Mouse (Mus musculus): ENCODE measurements around the gene Cnst. TPM values are rescaled to one million over a fixed set of nuclear protein-coding genes. Genes with fewer than 3 reads are reported as not detected.
A peak's percentile ranks its signal among the peaks of the same experiment; 100 is the strongest.

The Cnst gene
- total RNA-seq, 2 experiments from 2014 or later, result 19.9 to 26.2 TPM

DNA sequence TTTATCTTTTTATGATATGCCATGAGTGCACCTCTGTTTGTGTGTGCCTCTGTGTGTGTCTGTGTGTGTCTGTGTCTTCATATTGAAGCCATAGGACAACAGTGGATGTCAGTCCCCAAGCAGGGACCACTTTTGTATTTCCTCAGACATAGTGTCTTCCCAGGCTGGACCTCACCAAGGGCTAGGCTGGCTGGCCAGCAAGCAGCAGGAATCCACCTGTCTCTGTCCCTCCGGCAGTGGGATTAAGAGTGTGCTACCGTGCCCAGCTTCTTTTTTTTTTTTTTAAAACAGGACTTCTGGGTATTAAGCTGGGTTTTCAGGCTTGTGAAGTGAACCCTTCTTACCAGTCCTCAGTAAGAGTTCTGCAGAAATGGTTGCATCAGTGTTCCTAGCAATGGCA lies 46.0 kb downstream of the Cnst start:
- DNase-seq, result no peak

DNA sequence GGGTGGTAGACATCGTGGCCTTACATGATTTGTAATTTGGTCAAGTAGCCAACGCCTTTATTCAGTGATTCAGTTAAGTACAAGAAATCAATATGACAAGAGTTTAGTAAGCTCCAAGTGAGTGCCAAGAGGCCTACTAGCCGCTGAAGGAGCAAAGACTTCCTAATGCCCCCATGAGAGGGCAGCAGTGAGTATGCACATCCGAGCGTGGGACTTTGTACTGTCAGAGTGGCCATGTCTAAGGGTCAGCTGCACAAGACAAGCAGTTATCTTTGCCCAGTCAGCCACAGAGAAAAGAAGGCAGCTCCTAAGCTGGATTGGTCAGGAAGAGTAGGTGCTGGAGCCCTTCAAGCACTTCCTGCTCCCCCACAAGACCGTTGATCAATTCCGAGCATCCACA lies 46.8 kb downstream of the Cnst start:
- DNase-seq, result no peak

DNA sequence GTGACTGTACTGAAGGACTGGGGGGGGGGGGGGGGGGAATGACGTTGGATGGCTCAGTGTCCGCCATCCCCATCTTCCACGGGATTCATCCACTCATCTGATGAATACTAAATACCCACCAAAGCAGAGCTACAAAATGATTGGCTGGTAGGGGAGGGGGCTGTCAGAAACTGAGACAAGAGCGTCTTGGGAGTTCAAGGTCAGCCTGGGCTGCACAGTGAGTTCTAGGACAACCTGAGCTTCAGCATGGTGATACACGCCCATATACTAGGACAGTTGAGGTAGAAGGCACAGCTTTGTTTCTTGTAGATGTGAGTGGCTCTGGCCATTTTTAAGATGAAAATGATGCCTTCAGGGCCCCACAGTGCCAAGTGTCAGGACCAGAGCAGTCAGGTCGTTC lies 52.2 kb downstream of the Cnst start:
- DNase-seq, result no peak

DNA sequence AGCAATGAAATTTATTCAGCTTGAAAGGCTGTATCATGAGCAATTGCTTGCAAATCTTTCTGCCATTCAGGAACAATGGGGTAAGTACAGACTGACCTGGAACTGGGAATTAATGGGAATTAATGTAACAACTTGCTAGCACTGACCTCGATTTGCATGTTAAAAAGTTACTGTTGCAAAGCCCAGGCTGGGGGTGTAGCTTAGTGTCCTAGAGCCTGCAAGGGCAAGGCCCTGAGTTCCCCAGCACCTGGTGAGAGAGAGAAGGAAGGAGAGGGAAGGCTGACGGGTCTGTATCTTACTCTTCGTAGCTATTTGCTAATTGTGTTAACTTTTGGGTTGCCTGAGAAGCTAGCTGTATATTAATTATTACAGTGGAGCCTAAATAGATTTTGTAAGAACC lies 58.4 kb downstream of the Cnst start:
- no peak for DNase-seq

DNA sequence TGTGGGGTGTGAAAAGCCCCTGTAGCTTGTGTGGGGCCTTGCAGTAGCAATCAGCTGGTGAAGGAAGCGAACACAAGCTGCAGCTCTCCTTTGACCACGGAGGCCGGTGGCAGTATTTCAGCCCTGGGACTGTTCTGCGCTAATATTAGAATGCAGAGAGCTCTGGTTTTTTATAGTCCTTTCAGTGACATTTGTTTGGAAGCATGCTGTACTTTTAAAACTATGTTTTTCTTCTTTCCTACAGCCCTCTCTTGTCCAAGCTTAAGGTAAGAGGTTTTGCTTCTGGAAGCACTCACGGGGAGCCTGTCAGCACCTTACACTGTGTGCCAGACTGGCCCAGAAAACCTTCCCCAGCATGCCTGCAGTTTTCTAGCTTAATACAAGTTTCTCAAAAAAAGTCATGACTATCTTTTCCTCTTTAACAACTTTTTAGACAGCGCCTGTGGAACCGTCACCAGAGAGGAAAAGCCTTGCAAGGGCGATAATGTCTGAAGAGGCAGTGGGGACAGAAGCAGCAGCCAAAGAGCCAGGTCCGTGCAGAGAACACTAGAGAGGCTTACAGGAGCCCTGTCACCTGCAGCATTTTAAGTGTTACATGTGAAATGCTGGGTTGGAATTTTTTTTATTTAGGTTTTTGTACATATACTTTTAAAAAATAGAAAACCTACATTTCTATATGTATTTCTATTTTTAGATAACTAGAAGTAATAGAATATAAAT lies 60.0 kb downstream of the Cnst start:
- DNase-seq, result peak; percentile 20

DNA sequence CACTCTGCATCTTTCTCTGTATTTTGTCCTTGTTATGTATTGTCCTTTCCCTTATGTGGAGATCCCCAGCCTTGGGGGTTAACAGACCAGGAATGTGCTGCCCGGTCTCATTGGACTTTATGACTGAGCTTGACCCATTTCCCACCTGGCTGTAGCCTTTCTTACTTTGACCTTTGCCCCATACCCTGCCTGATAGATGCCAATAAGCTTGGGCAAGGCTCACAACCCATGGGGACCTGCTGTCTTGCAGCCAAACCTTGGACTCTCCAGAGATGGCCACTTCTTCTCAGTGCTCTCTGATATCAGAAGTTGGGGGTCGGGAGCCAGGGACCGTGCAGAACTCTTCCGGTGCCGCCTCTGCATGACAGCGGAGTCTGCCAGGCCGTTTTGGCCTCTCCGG lies 62.4 kb downstream of the Cnst start:
- DNase-seq, result no peak

DNA sequence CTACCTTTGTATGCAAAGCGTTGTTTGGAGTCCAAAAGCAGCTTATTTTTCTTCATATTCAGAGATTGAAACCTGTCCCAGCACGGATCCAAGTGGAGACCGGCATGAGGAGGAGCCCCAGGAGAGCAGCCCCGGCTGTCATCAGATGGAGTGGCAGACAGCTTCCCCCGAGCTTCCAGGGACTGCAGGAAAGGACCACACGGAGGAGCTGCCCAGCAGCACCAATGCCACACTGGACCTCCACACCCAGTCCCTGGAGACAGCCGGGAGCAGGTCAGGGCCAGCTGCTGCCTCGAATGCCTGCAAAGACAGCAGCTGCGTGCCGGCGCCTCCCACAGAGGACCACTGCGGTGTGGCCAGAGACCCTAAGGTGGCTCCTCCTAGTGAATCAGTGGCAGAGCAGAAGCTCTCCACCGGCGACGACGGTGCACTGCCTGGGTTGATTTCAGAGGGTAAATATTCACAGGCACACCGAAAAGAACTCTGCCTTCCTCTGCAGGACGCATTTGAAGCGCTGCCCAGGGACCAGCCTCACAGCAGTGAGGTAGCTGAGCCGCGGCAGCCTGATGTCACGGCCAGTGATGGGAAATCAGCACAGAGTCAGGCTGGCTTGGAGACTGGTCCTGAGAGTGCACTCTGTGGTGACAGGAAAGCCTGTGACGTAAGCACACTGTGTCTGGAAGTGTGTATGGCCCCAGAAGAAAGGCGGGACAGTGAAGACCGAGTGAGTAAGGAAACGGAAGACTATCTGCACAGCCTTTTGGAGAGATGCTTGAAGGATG lies 63.7 kb downstream of the Cnst start:
- DNase-seq, result peak; percentile 16

DNA sequence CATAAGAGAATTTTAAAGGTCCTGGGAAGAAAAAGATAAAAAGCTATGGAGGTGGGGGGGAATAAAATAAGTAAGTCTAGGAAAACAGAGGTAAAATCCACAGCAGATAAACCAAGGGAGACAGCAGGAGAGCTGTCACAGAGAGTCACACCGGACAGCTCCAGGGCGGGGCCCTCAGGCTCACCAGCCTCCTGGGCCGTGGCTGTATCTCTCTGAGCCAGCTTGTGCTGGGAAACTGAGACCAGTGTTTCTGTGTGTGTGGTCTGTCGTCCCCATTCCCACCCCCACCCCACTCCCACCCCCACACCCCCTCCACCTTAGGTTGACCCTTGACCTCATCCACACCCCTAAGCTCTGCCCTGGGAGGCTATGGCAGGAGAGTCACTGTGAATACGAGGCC lies 65.0 kb downstream of the Cnst start:
- DNase-seq, result no peak

DNA sequence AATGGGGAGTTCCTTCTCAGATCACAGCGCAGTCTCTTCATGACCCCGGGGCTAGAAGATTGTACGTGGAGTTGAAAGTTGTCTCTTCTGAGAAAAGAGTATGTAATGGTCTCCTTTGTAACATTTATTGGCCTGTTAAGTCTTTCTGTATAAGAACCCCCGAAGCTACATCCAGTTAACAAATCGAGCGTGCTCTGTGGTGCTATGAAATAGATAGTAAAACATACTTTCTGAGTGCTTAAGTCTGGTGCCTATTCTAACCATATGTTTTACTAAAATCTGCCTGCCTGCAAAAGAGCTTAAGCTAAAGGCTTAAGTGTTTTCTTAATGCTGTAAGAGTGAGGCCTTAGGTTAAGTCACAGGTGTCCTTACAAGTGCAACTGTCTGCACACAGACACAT lies 66.2 kb downstream of the Cnst start:
- no peak for DNase-seq

DNA sequence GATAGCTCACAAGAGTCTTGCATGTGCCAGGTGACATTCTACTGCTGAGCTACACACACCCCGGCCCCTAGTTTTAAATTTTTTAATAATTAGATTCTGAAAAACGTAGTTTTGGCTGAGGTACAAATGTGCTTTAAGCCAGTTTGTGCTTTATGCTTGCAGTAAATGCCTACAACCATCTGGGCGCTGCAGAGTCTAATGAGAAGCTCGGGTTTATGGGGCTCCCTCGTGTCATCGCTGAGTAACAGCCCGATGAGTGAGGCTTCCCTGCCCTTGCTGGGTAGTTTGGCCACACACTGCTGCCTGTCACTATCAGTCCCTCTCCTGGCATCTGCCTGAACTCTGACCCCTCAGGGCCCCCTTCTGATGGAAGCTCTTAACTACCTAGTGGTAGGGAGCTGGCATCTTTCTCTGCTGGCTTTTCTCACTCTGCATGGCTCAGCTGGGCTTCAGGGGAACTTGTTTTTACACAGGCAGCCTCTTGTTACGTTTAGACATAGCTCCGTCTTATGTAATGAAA lies 66.9 kb downstream of the Cnst start:
- no peak for DNase-seq

DNA sequence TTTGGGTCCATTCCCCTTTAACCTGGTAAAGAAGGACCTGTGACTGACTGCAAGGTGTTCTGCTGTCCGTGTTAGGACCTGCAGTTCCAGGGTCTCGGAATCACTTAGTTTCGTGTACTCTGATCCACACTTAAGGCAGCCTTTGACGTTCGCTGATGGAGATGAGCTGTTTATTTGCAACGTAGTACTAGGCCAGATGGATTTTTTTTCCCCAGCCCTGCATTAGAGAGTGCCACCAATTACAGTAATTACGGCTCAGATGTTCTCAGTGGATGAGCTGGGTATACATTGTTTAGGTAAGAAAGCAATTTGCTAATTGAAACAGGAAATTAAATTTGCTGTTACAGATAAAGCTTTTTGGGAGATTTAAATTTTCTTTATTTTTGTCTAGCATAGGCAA lies 71.3 kb downstream of the Cnst start:
- no peak for DNase-seq

DNA sequence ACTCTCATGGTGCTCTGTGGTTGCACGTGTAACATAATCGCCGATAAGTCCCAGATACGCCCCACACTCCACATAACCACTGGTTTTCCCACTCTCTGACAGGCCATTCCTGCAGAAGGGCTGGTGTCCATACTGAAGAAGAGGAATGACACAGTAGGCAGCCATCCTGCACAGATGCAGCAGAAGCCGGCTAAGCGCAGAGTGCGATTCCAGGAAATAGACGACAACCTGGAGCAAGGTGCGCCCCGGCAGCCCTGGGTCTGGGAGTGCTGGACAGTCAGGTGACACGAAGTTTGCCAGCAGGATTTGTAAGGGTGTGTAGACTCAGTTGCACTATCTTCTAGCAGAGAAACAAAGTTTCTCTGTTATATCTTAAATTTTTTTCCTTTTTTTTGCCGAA lies 76.5 kb downstream of the Cnst start:
- DNase-seq, result no peak

DNA sequence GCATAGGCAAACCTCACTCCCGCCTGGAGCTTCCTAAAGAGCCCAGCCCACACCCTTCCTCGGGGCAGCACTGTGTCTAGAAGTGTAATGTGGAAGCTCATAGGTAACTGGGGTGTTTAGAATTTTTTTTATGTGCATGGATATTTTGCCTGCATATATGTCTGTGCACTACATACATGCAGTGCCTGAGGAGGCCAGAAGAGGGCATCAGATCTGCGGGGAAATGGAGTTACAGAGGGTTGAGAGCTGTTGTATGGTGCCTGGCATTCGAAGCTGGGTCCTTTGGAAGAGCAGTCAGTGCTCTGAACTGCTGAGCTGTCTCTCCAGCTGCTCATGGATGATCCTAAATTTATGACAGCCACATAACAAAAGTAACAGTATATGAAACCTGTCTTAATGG lies 77.5 kb downstream of the Cnst start:
- DNase-seq, result no peak

DNA sequence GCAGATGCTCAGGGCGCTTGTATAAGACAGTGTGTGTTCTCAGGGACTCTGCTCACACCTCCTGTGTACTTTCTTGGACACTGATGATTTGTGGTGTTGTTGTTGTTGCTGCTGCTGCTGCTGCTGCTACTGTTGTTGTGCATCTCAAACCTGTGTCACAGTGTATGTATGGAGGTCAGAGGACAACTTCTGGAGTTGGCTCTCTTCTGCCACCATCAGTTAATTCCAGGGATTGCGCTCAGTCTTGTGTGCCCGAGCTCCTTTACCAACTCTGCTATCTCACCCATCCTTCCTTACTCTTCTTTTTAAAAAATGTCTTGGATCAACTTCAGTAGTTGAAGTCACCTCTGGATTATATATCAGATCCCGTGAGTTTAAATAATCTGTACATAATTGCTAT lies 78.2 kb downstream of the Cnst start:
- no peak for DNase-seq

DNA sequence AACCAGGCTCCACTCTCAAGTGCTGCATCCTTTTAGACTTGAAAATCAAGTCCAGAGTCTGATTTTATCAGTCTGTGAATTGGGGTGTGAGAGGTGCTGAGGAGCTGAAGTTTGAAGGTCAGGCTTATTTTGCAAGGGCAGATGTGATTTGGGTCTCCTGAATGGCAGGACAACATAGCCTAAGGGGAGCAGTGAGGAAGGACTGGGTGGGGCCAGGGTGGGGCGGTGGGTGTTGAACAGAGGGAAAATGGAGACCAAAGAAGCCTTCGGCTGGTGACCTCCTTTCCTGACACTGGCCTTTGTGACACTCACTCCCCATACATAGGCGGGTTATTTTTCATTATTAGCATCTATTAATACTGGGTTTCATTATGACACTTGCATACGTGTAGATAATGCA lies 81.7 kb downstream of the Cnst start:
- DNase-seq, result no peak

DNA sequence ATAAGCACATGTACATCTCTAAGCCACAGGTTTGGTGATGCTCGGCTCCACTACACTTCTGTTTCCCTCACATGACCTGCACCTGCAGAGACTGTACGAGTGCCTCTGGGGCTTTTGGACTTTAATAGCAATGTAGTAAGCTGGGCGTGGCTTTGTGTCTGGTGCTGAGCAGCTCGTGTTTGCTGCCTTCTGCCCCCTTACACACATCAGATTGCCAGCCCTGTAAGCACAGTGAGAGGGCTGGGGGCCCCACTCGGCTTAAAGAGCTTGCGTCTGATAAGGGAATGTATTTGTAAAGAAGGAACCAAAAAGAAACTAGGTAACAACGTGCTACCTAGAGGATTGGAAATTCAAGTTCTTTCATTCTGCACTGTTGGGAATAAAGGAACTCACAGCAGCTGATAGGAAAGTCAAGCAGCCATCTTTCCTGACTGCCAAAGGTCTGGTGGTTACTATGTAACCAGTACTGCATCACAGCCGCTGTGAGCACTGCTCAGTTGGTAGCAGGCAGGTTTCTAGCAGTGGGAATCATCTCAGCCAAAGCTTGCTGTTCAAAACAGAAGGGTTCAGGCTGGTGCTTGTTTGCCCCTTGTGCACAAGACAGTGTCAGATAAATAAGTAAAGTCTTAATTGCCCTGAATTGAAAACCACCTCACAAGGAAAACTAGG lies 82.4 kb downstream of the Cnst start:
- DNase-seq, result no peak

DNA sequence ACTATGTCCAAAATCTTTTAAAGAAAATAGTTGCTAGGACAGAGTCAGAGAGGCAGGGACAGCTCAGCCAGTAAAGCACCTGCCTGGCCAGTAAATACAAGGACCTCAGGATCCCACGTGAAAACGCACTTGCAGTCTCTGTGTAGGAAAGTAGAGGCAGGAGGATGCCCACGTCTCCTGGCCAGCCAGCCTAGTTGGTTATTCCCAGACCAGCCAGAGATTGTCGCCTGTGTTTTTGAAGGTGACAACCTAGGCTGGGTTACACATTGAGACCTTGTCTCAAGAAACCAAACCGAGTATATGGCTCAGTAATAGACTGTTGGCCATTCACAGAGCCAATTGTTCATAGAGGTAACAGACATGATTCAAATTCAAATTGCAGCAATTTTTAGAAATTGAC lies 83.1 kb downstream of the Cnst start:
- DNase-seq, result no peak

DNA sequence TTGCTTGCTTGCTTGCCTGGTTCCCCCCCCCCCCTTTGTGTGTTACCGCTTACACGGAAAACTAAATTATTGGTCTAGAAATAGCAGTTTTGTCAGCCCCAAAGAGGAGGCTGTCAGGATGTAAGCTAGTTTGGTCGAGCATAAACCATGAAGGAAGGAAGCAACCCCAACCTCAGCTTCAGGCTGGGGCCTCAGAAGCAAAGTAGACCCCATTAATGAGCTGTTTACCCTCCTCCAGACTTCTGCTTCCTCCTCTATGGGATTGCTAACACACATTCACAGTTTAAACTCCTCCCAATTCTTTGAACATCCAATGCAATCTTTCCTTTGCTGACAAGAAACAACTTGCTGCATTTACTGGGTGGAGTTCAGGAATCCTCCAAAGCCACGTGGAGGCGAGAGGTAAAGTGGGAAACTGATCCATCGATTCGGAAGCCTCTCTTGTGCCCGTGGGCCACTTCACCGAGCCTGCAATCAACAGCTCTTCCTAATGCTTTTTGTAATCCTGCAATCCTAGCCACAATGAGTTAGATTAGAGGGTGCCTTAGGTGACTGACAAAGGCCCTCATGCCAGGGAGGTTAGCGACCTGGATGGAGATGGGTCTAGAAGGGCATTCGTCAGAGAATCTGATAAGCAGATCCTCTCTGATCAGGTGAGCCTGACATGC lies 86.7 kb downstream of the Cnst start:
- DNase-seq, result no peak

DNA sequence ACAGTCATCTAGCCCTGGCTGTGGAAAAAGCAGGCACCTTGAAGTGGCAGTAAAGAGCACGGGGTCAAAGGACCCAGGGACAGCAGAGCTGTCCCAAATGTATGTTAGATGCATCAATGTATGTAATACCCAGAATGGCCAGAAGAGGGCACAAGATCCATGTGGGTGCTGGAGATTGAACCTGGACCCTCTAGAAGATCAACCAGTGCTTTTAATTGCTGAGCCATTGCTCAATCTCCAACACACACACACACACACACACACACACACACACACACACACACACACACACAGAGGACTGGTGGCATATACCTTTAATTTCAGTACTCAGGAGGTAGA lies 87.2 kb downstream of the Cnst start:
- no peak for DNase-seq

DNA sequence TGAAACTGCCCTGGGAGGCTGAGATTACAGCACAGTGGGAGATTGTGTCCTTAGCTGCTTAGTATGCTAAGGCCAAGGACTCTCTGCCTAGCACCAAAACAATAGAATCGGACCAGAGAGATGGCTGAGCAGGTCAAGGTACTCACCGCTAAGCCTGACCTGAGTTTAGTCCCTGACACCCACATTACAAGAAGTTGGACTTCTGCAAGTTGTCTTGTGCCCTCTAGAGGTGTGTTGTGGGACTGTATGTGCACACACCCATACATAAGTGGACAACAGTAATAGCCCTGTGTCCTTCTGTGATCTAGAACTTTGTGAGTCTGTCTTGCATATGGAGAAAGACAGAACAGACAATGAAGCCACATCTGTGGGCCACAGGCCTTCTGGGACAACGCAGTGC lies 88.0 kb downstream of the Cnst start:
- no peak for DNase-seq

DNA sequence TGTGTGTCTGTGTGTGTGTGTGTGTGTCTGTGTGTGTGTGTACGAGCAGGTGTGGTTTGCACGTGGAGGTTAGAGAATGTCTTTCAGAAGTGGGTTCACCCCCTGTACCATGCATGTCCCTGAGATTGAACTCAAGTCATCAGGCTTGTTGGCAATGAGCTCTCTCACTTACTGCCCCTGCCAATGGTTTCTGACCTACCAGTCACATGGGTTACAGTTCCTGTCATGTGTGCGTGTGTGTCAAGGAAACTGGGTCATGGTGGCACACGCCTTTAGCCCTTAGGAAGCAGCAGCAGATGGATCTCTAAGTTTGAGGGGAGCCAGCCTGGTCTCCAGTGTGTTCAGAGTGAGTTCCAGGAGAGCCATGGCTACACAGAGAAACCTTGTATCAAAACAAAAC lies 96.6 kb downstream of the Cnst start:
- DNase-seq, result no peak

DNA sequence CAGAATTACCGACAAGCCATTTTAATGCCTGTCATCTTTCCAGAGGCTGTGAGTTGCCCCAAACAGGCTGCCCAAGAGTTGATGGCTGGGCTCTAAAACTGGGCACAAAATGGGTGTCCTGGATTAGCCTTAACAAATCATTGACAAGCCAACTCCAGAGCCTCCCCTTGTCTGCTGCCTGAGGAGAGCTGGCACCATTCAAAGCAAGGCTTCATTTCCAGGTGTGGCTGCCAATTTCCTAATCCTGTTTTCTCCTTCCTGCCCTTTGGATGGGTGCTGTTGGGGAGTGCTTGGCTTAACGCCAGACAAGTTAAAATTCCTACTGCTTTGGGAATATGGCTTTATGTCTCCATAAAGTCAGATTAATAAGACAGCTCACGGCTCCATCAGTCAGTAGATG lies 98.0 kb downstream of the Cnst start:
- no peak for DNase-seq

Data from gastrocnemius, postnatal 25 days (tissue).